Mouse (Mus musculus): Measurements from ENCODE around the gene Tcap. TPM values are rescaled to one million over a fixed set of nuclear protein-coding genes. Genes with fewer than 3 reads are reported as not detected.

Tcap gene
- total RNA-seq (2021): 100 to 1,000 TPM; 163 to 192 TPM

GRCm38 (mm10) chr11:98383261-98384030, at the start of gene Tcap:
Gene Tcap (plus strand): TSS chr11:98383811.
- DNase-seq: peak; percentile 70

GRCm38 (mm10) chr11:98333981-98334741, 49.5 kb upstream of the Tcap start:
- DNase-seq: no peak

GRCm38 (mm10) chr11:98335250-98335649, 48.4 kb upstream of the Tcap start:
- DNase-seq: no peak

GRCm38 (mm10) chr11:98336245-98337107, 47.1 kb upstream of the Tcap start:
- no peak for DNase-seq

GRCm38 (mm10) chr11:98338507-98338961, 45.1 kb upstream of the Tcap start:
- DNase-seq: peak; percentile 62

GRCm38 (mm10) chr11:98339071-98339501, 44.5 kb upstream of the Tcap start:
- DNase-seq: no peak

GRCm38 (mm10) chr11:98339679-98340287, 43.8 kb upstream of the Tcap start:
- DNase-seq: no peak

GRCm38 (mm10) chr11:98340597-98340996, 43.0 kb upstream of the Tcap start:
- DNase-seq: no peak

GRCm38 (mm10) chr11:98341174-98341573, 42.4 kb upstream of the Tcap start:
- no peak for DNase-seq

GRCm38 (mm10) chr11:98342000-98342945, 41.3 kb upstream of the Tcap start:
- peak; percentile 98 for DNase-seq

- peak; percentile 89 for DNase-seq
These were observed 38.4 kb upstream of the Tcap start for GRCm38 (mm10) chr11:98345253-98345652.

GRCm38 (mm10) chr11:98346168-98346567, 37.4 kb upstream of the Tcap start:
- DNase-seq: no peak

- no peak for DNase-seq
These were observed 36.1 kb upstream of the Tcap start for GRCm38 (mm10) chr11:98347385-98348082.

GRCm38 (mm10) chr11:98348083-98348961, 35.3 kb upstream of the Tcap start, which contains the start of gene Ppp1r1b:
Gene Ppp1r1b (plus strand): TSS chr11:98348404.
- DNase-seq: peak; percentile 75

- DNase-seq: no peak
These were observed 34.3 kb upstream of the Tcap start for GRCm38 (mm10) chr11:98349308-98349707.

- DNase-seq: no peak
These were observed 31.2 kb upstream of the Tcap start for GRCm38 (mm10) chr11:98352272-98352990.

- DNase-seq: no peak
These were observed 29.9 kb upstream of the Tcap start for GRCm38 (mm10) chr11:98353651-98354211.

GRCm38 (mm10) chr11:98354445-98354844, 29.2 kb upstream of the Tcap start:
- DNase-seq: no peak
